Mouse (Mus musculus) forebrain, embryonic 10.5 days (tissue): ENCODE data around the gene Tsc22d3. TPM values are rescaled to one million over a fixed set of nuclear protein-coding genes. Genes with fewer than 3 reads are reported as not detected.

ENCODE experiments used
- DNase-seq: peaks from one replicate; pipeline ENCODE4 v3.0.0-alpha.2; 2017; ENCODE audit warnings: low spot score; ENCODE audit errors: extremely low spot score
- H3K27ac ChIP-seq: fragments of 300-500 bp; sonication (generic); 2 replicates; pipeline ENCODE4 v1.5.1; 2016; ENCODE audit warnings: mild to moderate bottlenecking
- H3K27me3 ChIP-seq: fragments of 300-500 bp; sonication (generic); 2 replicates; pipeline ENCODE4 v1.6.1; 2016; ENCODE audit warnings: mild to moderate bottlenecking; ENCODE audit not compliant: poor library complexity, severe bottlenecking
- H3K36me3 ChIP-seq: fragments of 300-500 bp; sonication (generic); replicated peaks from 2 replicates; pipeline ENCODE4 v1.6.1; 2016; ENCODE audit warnings: mild to moderate bottlenecking, moderate library complexity
- H3K4me1 ChIP-seq: fragments of 300-500 bp; sonication (generic); 2 replicates; pipeline ENCODE4 v1.6.1; 2016
- H3K4me3 ChIP-seq: fragments of 300-500 bp; sonication (generic); 2 replicates; pipeline ENCODE4 v1.5.1; 2016; ENCODE audit warnings: mild to moderate bottlenecking, moderate library complexity
- H3K9me3 ChIP-seq: fragments of 300-500 bp; sonication (generic); 2 replicates; pipeline ENCODE4 v1.6.1; 2016; ENCODE audit warnings: mild to moderate bottlenecking, moderate library complexity
- WGBS: fragments of 180-500 bp; shearing (Covaris S2); methylation state at CpG from one replicate; pipeline ENCODE4 v1.1.7; 2016; 5-methylcytosine and 5-hydroxymethylcytosine counted together
- polyA plus RNA-seq: library from polyadenylated mRNA; unstranded; fragments of >200 nt; fragmentation: Nextera tagmentation; extraction: Ambion mirVana; gene quantifications from 2 replicates; pipeline ENCODE4 v1.2.1, GENCODE M21; 2016

The Tsc22d3 gene
- polyA plus RNA-seq, 1 experiment from 2014 or later, result 93.8 TPM

- 85% methylated on average over 2 of the region's 2 CpGs for WGBS
- Histone ChIP-seq H3K9me3 (no peaks in the 10 kb centered on the region), H3K4me1 (no peaks in the 10 kb centered on the region), H3K4me3 (no peak overlapping the region), H3K27me3 (peaks cover 87% of the 10 kb centered on the region), H3K36me3 (no peaks in the 10 kb centered on the region), H3K27ac (no peak overlapping the region)
- no peak for DNase-seq
These were observed 10.3 kb downstream of the Tsc22d3 start for GRCm38 (mm10) chrX:140590142-140590541.

- H3K36me3 ChIP-seq, result no peaks in the 10 kb centered on the region
- H3K27me3 ChIP-seq, result peaks cover 91% of the 10 kb centered on the region
- WGBS, result 70% methylated on average over 4 of the region's 4 CpGs
- no peak overlapping the region for H3K4me3 ChIP-seq
- no peak for DNase-seq
- H3K9me3 ChIP-seq, result no peaks in the 10 kb centered on the region
- H3K4me1 ChIP-seq, result no peaks in the 10 kb centered on the region
- no peak overlapping the region for H3K27ac ChIP-seq
These were observed 11.2 kb downstream of the Tsc22d3 start for GRCm38 (mm10) chrX:140589194-140589751.

GRCm38 (mm10) chrX:140588534-140588933 is 11.9 kb downstream of the Tsc22d3 start:
- Histone ChIP-seq H3K36me3 (no peaks in the 10 kb centered on the region), H3K4me1 (no peaks in the 10 kb centered on the region), H3K27me3 (peaks cover 98% of the 10 kb centered on the region), H3K4me3 (no peak overlapping the region), H3K9me3 (no peaks in the 10 kb centered on the region), H3K27ac (no peak overlapping the region)
- no peak for DNase-seq
- WGBS, result 65% methylated on average over 5 of the region's 5 CpGs

- no peak overlapping the region for H3K4me3 ChIP-seq
- 78% methylated on average over 3 of the region's 3 CpGs for WGBS
- H3K36me3 ChIP-seq, result no peaks in the 10 kb centered on the region
- H3K27me3 ChIP-seq, result peaks cover 100% of the 10 kb centered on the region
- H3K9me3 ChIP-seq, result no peaks in the 10 kb centered on the region
- H3K4me1 ChIP-seq, result no peaks in the 10 kb centered on the region
- DNase-seq, result no peak
- H3K27ac ChIP-seq, result no peak overlapping the region
These were observed 20.0 kb downstream of the Tsc22d3 start for GRCm38 (mm10) chrX:140580416-140580815.

GRCm38 (mm10) chrX:140575636-140576035 is 24.8 kb downstream of the Tsc22d3 start:
- H3K4me1 ChIP-seq, result no peaks in the 10 kb centered on the region
- DNase-seq, result no peak
- no peaks in the 10 kb centered on the region for H3K36me3 ChIP-seq
- WGBS, result 83% methylated on average over 3 of the region's 3 CpGs
- H3K9me3 ChIP-seq, result no peaks in the 10 kb centered on the region
- H3K27me3 ChIP-seq, result peaks cover 100% of the 10 kb centered on the region
- H3K4me3 ChIP-seq, result no peak overlapping the region
- no peak overlapping the region for H3K27ac ChIP-seq

GRCm38 (mm10) chrX:140575200-140575599 is 25.3 kb downstream of the Tsc22d3 start:
- DNase-seq, result no peak
- H3K36me3 ChIP-seq, result no peaks in the 10 kb centered on the region
- no peak overlapping the region for H3K27ac ChIP-seq
- no peak overlapping the region for H3K4me3 ChIP-seq
- no peaks in the 10 kb centered on the region for H3K4me1 ChIP-seq
- no peaks in the 10 kb centered on the region for H3K9me3 ChIP-seq
- 80% methylated on average over 1 of the region's 1 CpGs for WGBS
- H3K27me3 ChIP-seq, result peaks cover 100% of the 10 kb centered on the region

GRCm38 (mm10) chrX:140572702-140573338 is 27.6 kb downstream of the Tsc22d3 start:
- Histone ChIP-seq H3K4me3 (no peak overlapping the region), H3K27ac (no peak overlapping the region), H3K4me1 (no peaks in the 10 kb centered on the region), H3K9me3 (no peaks in the 10 kb centered on the region), H3K27me3 (peaks cover 100% of the 10 kb centered on the region), H3K36me3 (no peaks in the 10 kb centered on the region)
- DNase-seq, result no peak
- 39% methylated on average over 2 of the region's 2 CpGs for WGBS

GRCm38 (mm10) chrX:140569595-140569994 is 30.9 kb downstream of the Tsc22d3 start:
- H3K36me3 ChIP-seq, result no peaks in the 10 kb centered on the region
- H3K9me3 ChIP-seq, result no peaks in the 10 kb centered on the region
- DNase-seq, result no peak
- peaks cover 100% of the 10 kb centered on the region for H3K27me3 ChIP-seq
- no peak overlapping the region for H3K4me3 ChIP-seq
- 78% methylated on average over 1 of the region's 1 CpGs for WGBS
- H3K4me1 ChIP-seq, result no peaks in the 10 kb centered on the region
- no peak overlapping the region for H3K27ac ChIP-seq

- no peaks in the 10 kb centered on the region for H3K36me3 ChIP-seq
- no peaks in the 10 kb centered on the region for H3K9me3 ChIP-seq
- peaks cover 100% of the 10 kb centered on the region for H3K27me3 ChIP-seq
- DNase-seq, result no peak
- no peaks in the 10 kb centered on the region for H3K4me1 ChIP-seq
- no peak overlapping the region for H3K4me3 ChIP-seq
- 91% methylated on average over 1 of the region's 1 CpGs for WGBS
- H3K27ac ChIP-seq, result no peak overlapping the region
These were observed 32.6 kb downstream of the Tsc22d3 start for GRCm38 (mm10) chrX:140567711-140568407.

- DNase-seq, result no peak
- Histone ChIP-seq H3K4me3 (no peak overlapping the region), H3K4me1 (no peaks in the 10 kb centered on the region), H3K27me3 (peaks cover 100% of the 10 kb centered on the region), H3K36me3 (no peaks in the 10 kb centered on the region), H3K9me3 (no peaks in the 10 kb centered on the region), H3K27ac (no peak overlapping the region)
- whole genome bisulfite sequencing, result 88% methylated on average over 2 of the region's 2 CpGs
These were observed 34.7 kb downstream of the Tsc22d3 start for GRCm38 (mm10) chrX:140565759-140566158.

- Histone ChIP-seq H3K27ac (no peak overlapping the region), H3K9me3 (no peaks in the 10 kb centered on the region), H3K4me1 (no peaks in the 10 kb centered on the region), H3K4me3 (no peak overlapping the region), H3K27me3 (peaks cover 100% of the 10 kb centered on the region), H3K36me3 (no peaks in the 10 kb centered on the region)
- no peak for DNase-seq
- WGBS, result 87% methylated on average over 3 of the region's 3 CpGs
These were observed 35.2 kb downstream of the Tsc22d3 start for GRCm38 (mm10) chrX:140565212-140565611.

GRCm38 (mm10) chrX:140564777-140565176 is 35.7 kb downstream of the Tsc22d3 start:
- H3K9me3 ChIP-seq, result no peaks in the 10 kb centered on the region

GRCm38 (mm10) chrX:140558176-140558844 is 42.1 kb downstream of the Tsc22d3 start:
- no peaks in the 10 kb centered on the region for H3K9me3 ChIP-seq
- no peak for DNase-seq
- H3K4me3 ChIP-seq, result no peak overlapping the region
- peaks cover 100% of the 10 kb centered on the region for H3K27me3 ChIP-seq
- no peak overlapping the region for H3K27ac ChIP-seq
- WGBS, result 75% methylated on average over 6 of the region's 6 CpGs
- no peaks in the 10 kb centered on the region for H3K4me1 ChIP-seq
- no peaks in the 10 kb centered on the region for H3K36me3 ChIP-seq

More at GRCm38 (mm10) chrX:140564777-140565176, 35.7 kb downstream of the Tsc22d3 start:
- Histone ChIP-seq H3K27me3 (peaks cover 100% of the 10 kb centered on the region), H3K36me3 (no peaks in the 10 kb centered on the region), H3K4me1 (no peaks in the 10 kb centered on the region), H3K4me3 (no peak overlapping the region), H3K27ac (no peak overlapping the region)
- 96% methylated on average over 1 of the region's 1 CpGs for WGBS
- no peak for DNase-seq
